Mouse (Mus musculus): ENCODE results near the gene Proser2. TPM values are rescaled to one million over a fixed set of nuclear protein-coding genes. Genes with fewer than 3 reads are reported as not detected.

The Proser2 gene
- polyA plus RNA-seq, 1 experiment: 0.94 TPM

- Histone ChIP-seq H3K4me2 (ENCODE audit: low read depth) (no peak overlapping the region), H3K4me3 (no peak overlapping the region), H3K79me2 (ENCODE audit: control insufficient read depth, insufficient read depth) (no peaks in the 10 kb centered on the region), H3K27me3 (ENCODE audit: control insufficient read depth, insufficient read depth, insufficient read length) (no peaks in the 10 kb centered on the region), H3ac (ENCODE audit: control insufficient read depth, insufficient read length) (no peak overlapping the region), H3K36me3 (ENCODE audit: control insufficient read depth, insufficient read depth) (no peaks in the 10 kb centered on the region)
- no peak for TF ChIP-seq SRF (IDR thresholded peaks at IDR 0.05; ENCODE audit: control insufficient read depth, insufficient read length, low read depth)
- no peak for TF ChIP-seq TCF12 (IDR thresholded peaks at IDR 0.05; ENCODE audit: insufficient read depth, poor library complexity, severe bottlenecking)
- no peak for TF ChIP-seq E2F4 (IDR thresholded peaks at IDR 0.05; ENCODE audit: insufficient read depth)
- no peak for TF ChIP-seq MYOD1 (IDR thresholded peaks at IDR 0.05; ENCODE audit: control insufficient read depth in 1 of 3, insufficient read length in 2 of 3, low read depth in 2 of 3)
- TF ChIP-seq POLR2AphosphoS2 (IDR thresholded peaks at IDR 0.05; ENCODE audit: insufficient read length, low read depth): no peak
- TF ChIP-seq MYOG (IDR thresholded peaks at IDR 0.05; ENCODE audit: control insufficient read depth in 1 of 3, insufficient read depth in 1 of 3, insufficient read length in 2 of 3, low read depth in 2 of 3): no peak
- TF ChIP-seq USF1 (IDR thresholded peaks at IDR 0.05; ENCODE audit: low read depth): no peak
- no peak for TF ChIP-seq CEBPB (IDR thresholded peaks at IDR 0.05; ENCODE audit: insufficient read depth, poor library complexity, severe bottlenecking)
- TF ChIP-seq TCF3 (IDR thresholded peaks at IDR 0.05; ENCODE audit: insufficient read length, low read depth): no peak
- no peak for TF ChIP-seq MAX (IDR thresholded peaks at IDR 0.05; ENCODE audit: low read depth)
- no peak for TF ChIP-seq POLR2A (IDR thresholded peaks at IDR 0.05; ENCODE audit: insufficient read length, low read depth)
- TF ChIP-seq REST (IDR thresholded peaks at IDR 0.05; ENCODE audit: insufficient read depth, insufficient read length): no peak
These were observed 32.5 kb upstream of the Proser2 start for GRCm38 (mm10) chr2:6162366-6163040.

- no peak overlapping the region for H3ac ChIP-seq (ENCODE audit: control insufficient read depth, insufficient read length)
- H3K79me2 ChIP-seq (ENCODE audit: control insufficient read depth, insufficient read depth): no peaks in the 10 kb centered on the region
- no peak for TF ChIP-seq USF1 (IDR thresholded peaks at IDR 0.05; ENCODE audit: low read depth)
- TF ChIP-seq MYOG (IDR thresholded peaks at IDR 0.05; ENCODE audit: control insufficient read depth in 1 of 3, insufficient read depth in 1 of 3, insufficient read length in 2 of 3, low read depth in 2 of 3): no peak
- no peak for TF ChIP-seq CEBPB (IDR thresholded peaks at IDR 0.05; ENCODE audit: insufficient read depth, poor library complexity, severe bottlenecking)
- no peak for TF ChIP-seq MAX (IDR thresholded peaks at IDR 0.05; ENCODE audit: low read depth)
- no peak for TF ChIP-seq SRF (IDR thresholded peaks at IDR 0.05; ENCODE audit: control insufficient read depth, insufficient read length, low read depth)
- no peaks in the 10 kb centered on the region for H3K27me3 ChIP-seq (ENCODE audit: control insufficient read depth, insufficient read depth, insufficient read length)
- no peak overlapping the region for H3K4me2 ChIP-seq (ENCODE audit: low read depth)
- H3K36me3 ChIP-seq (ENCODE audit: control insufficient read depth, insufficient read depth): no peaks in the 10 kb centered on the region
- no peak overlapping the region for H3K4me3 ChIP-seq
These were observed 29.7 kb upstream of the Proser2 start for GRCm38 (mm10) chr2:6159735-6160134.

GRCm38 (mm10) chr2:6159219-6159618, 29.2 kb upstream of the Proser2 start:
- Histone ChIP-seq H3K27me3 (ENCODE audit: control insufficient read depth, insufficient read depth, insufficient read length) (no peaks in the 10 kb centered on the region), H3K4me2 (ENCODE audit: low read depth) (no peak overlapping the region), H3K4me3 (no peak overlapping the region), H3ac (ENCODE audit: control insufficient read depth, insufficient read length) (no peak overlapping the region), H3K79me2 (ENCODE audit: control insufficient read depth, insufficient read depth) (no peaks in the 10 kb centered on the region), H3K36me3 (ENCODE audit: control insufficient read depth, insufficient read depth) (no peaks in the 10 kb centered on the region)
- no peak for TF ChIP-seq MAX (IDR thresholded peaks at IDR 0.05; ENCODE audit: low read depth)
- no peak for TF ChIP-seq CEBPB (IDR thresholded peaks at IDR 0.05; ENCODE audit: insufficient read depth, poor library complexity, severe bottlenecking)
- no peak for TF ChIP-seq REST (IDR thresholded peaks at IDR 0.05; ENCODE audit: insufficient read depth, insufficient read length)
- TF ChIP-seq SRF (IDR thresholded peaks at IDR 0.05; ENCODE audit: control insufficient read depth, insufficient read length, low read depth): no peak
- TF ChIP-seq TCF12 (IDR thresholded peaks at IDR 0.05; ENCODE audit: insufficient read depth, poor library complexity, severe bottlenecking): no peak
- no peak for TF ChIP-seq MYOG (IDR thresholded peaks at IDR 0.05; ENCODE audit: control insufficient read depth in 1 of 3, insufficient read depth in 1 of 3, insufficient read length in 2 of 3, low read depth in 2 of 3)
- no peak for TF ChIP-seq E2F4 (IDR thresholded peaks at IDR 0.05; ENCODE audit: insufficient read depth)

- Histone ChIP-seq H3K27me3 (ENCODE audit: control insufficient read depth, insufficient read depth, insufficient read length) (no peaks in the 10 kb centered on the region), H3ac (ENCODE audit: control insufficient read depth, insufficient read length) (no peak overlapping the region), H3K36me3 (ENCODE audit: control insufficient read depth, insufficient read depth) (no peaks in the 10 kb centered on the region), H3K79me2 (ENCODE audit: control insufficient read depth, insufficient read depth) (no peaks in the 10 kb centered on the region), H3K4me2 (ENCODE audit: low read depth) (no peak overlapping the region), H3K4me3 (no peak overlapping the region)
- TF ChIP-seq MAX (IDR thresholded peaks at IDR 0.05; ENCODE audit: low read depth) (no peak), TCF12 (IDR thresholded peaks at IDR 0.05; ENCODE audit: insufficient read depth, poor library complexity, severe bottlenecking) (no peak), CEBPB (IDR thresholded peaks at IDR 0.05; ENCODE audit: insufficient read depth, poor library complexity, severe bottlenecking) (no peak), MYOD1 (IDR thresholded peaks at IDR 0.05; ENCODE audit: control insufficient read depth in 1 of 3, insufficient read length in 2 of 3, low read depth in 2 of 3) (no peak), E2F4 (IDR thresholded peaks at IDR 0.05; ENCODE audit: insufficient read depth) (no peak), POLR2AphosphoS2 (IDR thresholded peaks at IDR 0.05; ENCODE audit: insufficient read length, low read depth) (no peak), MYOG (IDR thresholded peaks at IDR 0.05; ENCODE audit: control insufficient read depth in 1 of 3, insufficient read depth in 1 of 3, insufficient read length in 2 of 3, low read depth in 2 of 3) (no peak), TCF3 (IDR thresholded peaks at IDR 0.05; ENCODE audit: insufficient read length, low read depth) (no peak), SRF (IDR thresholded peaks at IDR 0.05; ENCODE audit: control insufficient read depth, insufficient read length, low read depth) (no peak)
These were observed 27.6 kb upstream of the Proser2 start for GRCm38 (mm10) chr2:6157635-6158034.

GRCm38 (mm10) chr2:6157208-6157607, 27.2 kb upstream of the Proser2 start:
- Histone ChIP-seq H3K36me3 (ENCODE audit: control insufficient read depth, insufficient read depth) (no peaks in the 10 kb centered on the region), H3K27me3 (ENCODE audit: control insufficient read depth, insufficient read depth, insufficient read length) (no peaks in the 10 kb centered on the region), H3K4me2 (ENCODE audit: low read depth) (no peak overlapping the region)

More at GRCm38 (mm10) chr2:6157208-6157607, 27.2 kb upstream of the Proser2 start:
- Histone ChIP-seq H3K79me2 (ENCODE audit: control insufficient read depth, insufficient read depth) (no peaks in the 10 kb centered on the region), H3K4me3 (no peak overlapping the region), H3ac (ENCODE audit: control insufficient read depth, insufficient read length) (no peak overlapping the region)
- TF ChIP-seq MYOG (IDR thresholded peaks at IDR 0.05; ENCODE audit: control insufficient read depth in 1 of 3, insufficient read depth in 1 of 3, insufficient read length in 2 of 3, low read depth in 2 of 3): no peak
- TF ChIP-seq REST (IDR thresholded peaks at IDR 0.05; ENCODE audit: insufficient read depth, insufficient read length): no peak
- TF ChIP-seq TCF12 (IDR thresholded peaks at IDR 0.05; ENCODE audit: insufficient read depth, poor library complexity, severe bottlenecking): no peak
- TF ChIP-seq SRF (IDR thresholded peaks at IDR 0.05; ENCODE audit: control insufficient read depth, insufficient read length, low read depth): no peak
- no peak for TF ChIP-seq USF1 (IDR thresholded peaks at IDR 0.05; ENCODE audit: low read depth)
- no peak for TF ChIP-seq TCF3 (IDR thresholded peaks at IDR 0.05; ENCODE audit: insufficient read length, low read depth)
- no peak for TF ChIP-seq MYOD1 (IDR thresholded peaks at IDR 0.05; ENCODE audit: control insufficient read depth in 1 of 3, insufficient read length in 2 of 3, low read depth in 2 of 3)
- TF ChIP-seq E2F4 (IDR thresholded peaks at IDR 0.05; ENCODE audit: insufficient read depth): no peak
- TF ChIP-seq POLR2AphosphoS2 (IDR thresholded peaks at IDR 0.05; ENCODE audit: insufficient read length, low read depth): no peak
- TF ChIP-seq MAX (IDR thresholded peaks at IDR 0.05; ENCODE audit: low read depth): no peak
- TF ChIP-seq POLR2A (IDR thresholded peaks at IDR 0.05; ENCODE audit: insufficient read length, low read depth): no peak
- no peak for TF ChIP-seq CEBPB (IDR thresholded peaks at IDR 0.05; ENCODE audit: insufficient read depth, poor library complexity, severe bottlenecking)
